Mouse (Mus musculus): ENCODE data around the gene Pam. TPM values are rescaled to one million over a fixed set of nuclear protein-coding genes. Genes with fewer than 3 reads are reported as not detected.
A peak's percentile ranks its signal among the peaks of the same experiment; 100 is the strongest.

The Pam gene
- polyA plus RNA-seq, 1 experiment from 2014 or later = 30.7 TPM

GRCm38 (mm10) chr1:97918495-97918894, 177.0 kb downstream of the Pam start:
- Histone ChIP-seq H3K4me3 (ENCODE audit: low read length) (no peak overlapping the region), H3K4me1 (ENCODE audit: control insufficient read depth, insufficient read depth, low read length) (peaks cover 3% of the 10 kb centered on the region; the same call in 1 of the 2 replicates), H3K4me2 (ENCODE audit: low read depth, low read length) (no peak overlapping the region), H3K27me3 (replicated peaks; ENCODE audit: control insufficient read depth, insufficient read depth, low read length) (no peaks in the 10 kb centered on the region), H3K9me3 (ENCODE audit: control insufficient read depth, low read length) (no peaks in the 10 kb centered on the region), H3K27ac (ENCODE audit: low read length) (no peak overlapping the region), H3K36me3 (ENCODE audit: control insufficient read depth, insufficient read depth, low read length) (no peaks in the 10 kb centered on the region), H3K9ac (ENCODE audit: low read depth, low read length) (no peak overlapping the region)
- 27% methylated on average over 8 of the region's 8 CpGs for whole genome bisulfite sequencing
- ATAC-seq = peak; percentile 86

DNA sequence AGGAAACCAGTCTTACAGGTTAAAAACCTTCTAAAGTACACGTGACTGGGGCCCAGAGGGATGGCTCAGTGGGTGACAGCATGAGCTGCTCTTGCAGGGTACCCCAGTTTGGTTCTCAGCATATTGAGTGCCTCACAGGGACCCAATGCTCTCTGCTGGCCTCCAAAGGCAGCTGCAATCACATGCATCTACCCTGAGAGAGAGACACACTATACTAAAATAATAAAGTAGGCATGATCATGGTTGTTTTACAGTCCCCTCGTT, 178.5 kb downstream of the Pam start:
- Histone ChIP-seq H3K9ac (ENCODE audit: low read depth, low read length) (no peak overlapping the region), H3K27me3 (replicated peaks; ENCODE audit: control insufficient read depth, insufficient read depth, low read length) (no peaks in the 10 kb centered on the region), H3K9me3 (ENCODE audit: control insufficient read depth, low read length) (no peaks in the 10 kb centered on the region), H3K4me3 (ENCODE audit: low read length) (no peak overlapping the region), H3K4me2 (ENCODE audit: low read depth, low read length) (no peak overlapping the region), H3K36me3 (ENCODE audit: control insufficient read depth, insufficient read depth, low read length) (no peaks in the 10 kb centered on the region), H3K27ac (ENCODE audit: low read length) (no peak overlapping the region), H3K4me1 (ENCODE audit: control insufficient read depth, insufficient read depth, low read length) (peaks cover 3% of the 10 kb centered on the region; the same call in 1 of the 2 replicates)
- 77% methylated on average over 2 of the region's 2 CpGs for WGBS
- no peak for ATAC-seq

DNA sequence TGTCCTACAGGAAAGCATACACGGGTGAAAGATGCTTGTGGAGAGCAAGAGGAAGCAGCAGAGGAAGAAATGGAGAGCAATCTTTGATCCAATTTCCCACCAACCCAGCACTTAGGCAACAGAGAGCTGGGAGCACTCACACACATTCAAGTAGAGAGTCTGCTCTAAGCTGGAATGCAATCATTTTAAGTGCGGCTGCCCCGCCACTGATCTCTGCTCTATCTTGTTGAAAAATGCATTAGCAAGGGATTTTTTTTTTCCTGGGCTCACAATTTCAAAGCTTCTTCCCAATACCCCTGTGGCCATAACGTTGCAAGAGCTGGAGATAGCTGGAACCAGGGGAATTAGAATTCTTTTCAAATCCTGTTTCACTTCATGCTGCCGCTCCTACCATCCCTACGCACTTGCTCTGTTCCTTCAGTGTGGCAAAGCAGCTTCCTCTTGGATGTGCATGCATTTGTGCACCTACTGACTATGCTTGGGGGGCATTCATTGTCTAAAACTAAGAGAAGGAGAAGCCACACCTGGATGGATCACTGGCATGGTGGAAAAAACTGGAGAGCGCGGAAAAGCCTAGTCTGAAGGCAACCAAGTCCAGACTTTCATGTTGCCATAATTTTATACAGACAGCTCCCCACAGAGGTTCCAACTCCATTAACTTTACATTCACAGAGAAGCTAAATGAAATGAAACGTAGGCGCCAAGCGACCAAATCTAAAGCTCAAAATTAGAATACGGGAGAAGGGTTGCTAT, 179.1 kb downstream of the Pam start:
- H3K4me1 ChIP-seq (ENCODE audit: control insufficient read depth, insufficient read depth, low read length) = peaks cover 3% of the 10 kb centered on the region; the same call in 1 of the 2 replicates
- no peaks in the 10 kb centered on the region for H3K36me3 ChIP-seq (ENCODE audit: control insufficient read depth, insufficient read depth, low read length)
- no peak overlapping the region for H3K9ac ChIP-seq (ENCODE audit: low read depth, low read length)
- no peak overlapping the region for H3K4me2 ChIP-seq (ENCODE audit: low read depth, low read length)
- H3K27me3 ChIP-seq (replicated peaks; ENCODE audit: control insufficient read depth, insufficient read depth, low read length) = no peaks in the 10 kb centered on the region
- H3K9me3 ChIP-seq (ENCODE audit: control insufficient read depth, low read length) = no peaks in the 10 kb centered on the region
- no peak overlapping the region for H3K4me3 ChIP-seq (ENCODE audit: low read length)
- 72% methylated on average over 12 of the region's 12 CpGs for WGBS
- no peak overlapping the region for H3K27ac ChIP-seq (ENCODE audit: low read length)
- no peak for ATAC-seq

DNA sequence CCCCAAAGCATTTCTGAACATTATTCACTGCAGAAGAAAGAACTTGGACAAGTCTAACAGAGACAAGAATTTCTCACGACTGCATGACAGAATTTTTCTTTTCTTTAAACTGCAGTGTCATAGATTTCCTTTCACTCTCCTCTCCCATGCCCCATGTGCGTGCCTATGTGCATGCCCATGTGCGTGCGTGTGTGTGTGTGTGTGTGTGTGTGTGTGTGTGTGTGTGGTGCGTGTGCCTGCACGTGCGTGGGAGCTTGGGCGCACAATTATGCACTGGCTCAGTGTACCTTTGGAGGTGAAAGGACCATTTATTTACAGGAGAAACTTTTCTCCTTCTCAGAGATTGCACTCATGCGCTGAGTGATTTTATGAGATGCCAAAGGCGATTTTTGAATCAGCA, 179.7 kb downstream of the Pam start:
- H3K9ac ChIP-seq (ENCODE audit: low read depth, low read length) = no peak overlapping the region
- no peak for ATAC-seq
- WGBS = 83% methylated on average over 10 of the region's 10 CpGs

DNA sequence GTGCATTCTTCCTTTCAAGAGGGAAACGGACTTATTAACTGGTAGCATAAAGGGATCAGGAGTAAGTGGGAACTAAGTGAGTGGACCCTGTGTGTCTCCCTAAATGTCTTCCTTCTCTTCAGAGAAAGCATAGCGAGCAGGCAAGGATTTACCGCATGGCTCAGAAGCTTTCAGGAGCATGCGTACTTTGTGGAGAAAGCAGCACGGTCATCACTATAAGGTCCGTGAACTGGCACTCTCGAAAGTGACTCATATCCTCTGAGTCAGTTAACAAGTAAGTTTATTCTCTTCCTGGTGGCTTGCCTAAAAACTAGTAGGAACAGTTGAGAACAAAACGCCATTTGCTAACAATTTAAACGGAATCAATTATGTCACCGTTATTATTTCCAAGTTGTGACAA, 184.6 kb downstream of the Pam start:
- Histone ChIP-seq H3K27me3 (replicated peaks; ENCODE audit: control insufficient read depth, insufficient read depth, low read length) (no peaks in the 10 kb centered on the region), H3K4me3 (ENCODE audit: low read length) (no peak overlapping the region), H3K4me1 (ENCODE audit: control insufficient read depth, insufficient read depth, low read length) (no peaks in the 10 kb centered on the region), H3K27ac (ENCODE audit: low read length) (no peak overlapping the region), H3K9me3 (ENCODE audit: control insufficient read depth, low read length) (no peaks in the 10 kb centered on the region), H3K4me2 (ENCODE audit: low read depth, low read length) (no peak overlapping the region), H3K9ac (ENCODE audit: low read depth, low read length) (no peak overlapping the region), H3K36me3 (ENCODE audit: control insufficient read depth, insufficient read depth, low read length) (no peaks in the 10 kb centered on the region)
- 78% methylated on average over 10 of the region's 10 CpGs for WGBS
- ATAC-seq = no peak

More for the DNA sequence above, 179.7 kb downstream of the Pam start:
- H3K9me3 ChIP-seq (ENCODE audit: control insufficient read depth, low read length) = no peaks in the 10 kb centered on the region
- peaks cover 3% of the 10 kb centered on the region; the same call in 1 of the 2 replicates for H3K4me1 ChIP-seq (ENCODE audit: control insufficient read depth, insufficient read depth, low read length)
- no peaks in the 10 kb centered on the region for H3K36me3 ChIP-seq (ENCODE audit: control insufficient read depth, insufficient read depth, low read length)
- H3K4me3 ChIP-seq (ENCODE audit: low read length) = no peak overlapping the region
- no peaks in the 10 kb centered on the region for H3K27me3 ChIP-seq (replicated peaks; ENCODE audit: control insufficient read depth, insufficient read depth, low read length)
- H3K27ac ChIP-seq (ENCODE audit: low read length) = no peak overlapping the region
- H3K4me2 ChIP-seq (ENCODE audit: low read depth, low read length) = no peak overlapping the region

GRCm38 (mm10) chr1:97909561-97909960, 185.9 kb downstream of the Pam start:
- Histone ChIP-seq H3K36me3 (ENCODE audit: control insufficient read depth, insufficient read depth, low read length) (no peaks in the 10 kb centered on the region), H3K4me3 (ENCODE audit: low read length) (no peak overlapping the region), H3K9me3 (ENCODE audit: control insufficient read depth, low read length) (no peaks in the 10 kb centered on the region), H3K27me3 (replicated peaks; ENCODE audit: control insufficient read depth, insufficient read depth, low read length) (no peaks in the 10 kb centered on the region), H3K4me1 (ENCODE audit: control insufficient read depth, insufficient read depth, low read length) (no peaks in the 10 kb centered on the region), H3K9ac (ENCODE audit: low read depth, low read length) (no peak overlapping the region), H3K4me2 (ENCODE audit: low read depth, low read length) (no peak overlapping the region), H3K27ac (ENCODE audit: low read length) (no peak overlapping the region)
- WGBS = 57% methylated on average over 5 of the region's 5 CpGs
- ATAC-seq = no peak

- no peak overlapping the region for H3K9ac ChIP-seq (ENCODE audit: low read depth, low read length)
- no peak overlapping the region for H3K4me2 ChIP-seq (ENCODE audit: low read depth, low read length)
- no peaks in the 10 kb centered on the region for H3K36me3 ChIP-seq (ENCODE audit: control insufficient read depth, insufficient read depth, low read length)
- H3K4me1 ChIP-seq (ENCODE audit: control insufficient read depth, insufficient read depth, low read length) = no peaks in the 10 kb centered on the region
- no peak overlapping the region for H3K4me3 ChIP-seq (ENCODE audit: low read length)
- no peak overlapping the region for H3K27ac ChIP-seq (ENCODE audit: low read length)
- ATAC-seq = no peak
- WGBS = 93% methylated on average over 4 of the region's 4 CpGs
- no peaks in the 10 kb centered on the region for H3K9me3 ChIP-seq (ENCODE audit: control insufficient read depth, low read length)
- 0 out of 2 replicates have a peak, but pooled peaks cover 2% of the 10 kb centered on the region for H3K27me3 ChIP-seq (replicated peaks; ENCODE audit: control insufficient read depth, insufficient read depth, low read length)
These were observed 186.7 kb downstream of the Pam start for GRCm38 (mm10) chr1:97908736-97909135.

DNA sequence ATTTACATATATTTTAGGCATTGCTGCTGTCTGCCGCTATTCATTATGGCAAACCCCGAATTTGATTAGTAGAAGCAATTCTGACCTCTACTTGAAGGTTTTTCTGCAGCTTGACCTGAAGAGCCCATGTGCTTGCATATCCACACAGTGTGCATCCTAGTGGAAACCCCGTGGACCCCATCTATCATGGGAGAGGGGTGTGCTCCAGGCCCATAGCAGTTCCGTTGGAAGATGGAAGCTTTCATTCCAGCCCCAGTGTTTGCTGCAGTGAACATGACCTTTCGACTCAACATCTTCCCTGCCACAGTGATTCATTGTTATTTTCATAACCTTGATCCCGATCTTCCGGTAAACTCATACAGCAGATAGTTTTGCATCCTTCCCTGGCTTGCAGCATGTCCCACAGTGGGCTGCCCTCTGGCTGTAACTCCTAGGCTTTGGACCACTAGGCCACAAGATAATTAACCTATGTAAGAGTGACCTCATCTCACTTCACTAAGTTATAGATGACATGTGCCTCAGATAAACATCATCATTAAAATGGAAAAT, 191.5 kb downstream of the Pam start:
- H3K9me3 ChIP-seq (ENCODE audit: control insufficient read depth, low read length) = no peaks in the 10 kb centered on the region
- no peak overlapping the region for H3K9ac ChIP-seq (ENCODE audit: low read depth, low read length)
- no peak for ATAC-seq
- H3K27me3 ChIP-seq (replicated peaks; ENCODE audit: control insufficient read depth, insufficient read depth, low read length) = 0 out of 2 replicates have a peak, but pooled peaks cover 2% of the 10 kb centered on the region
- no peak overlapping the region for H3K4me3 ChIP-seq (ENCODE audit: low read length)
- WGBS = 54% methylated on average over 7 of the region's 7 CpGs
- no peaks in the 10 kb centered on the region for H3K36me3 ChIP-seq (ENCODE audit: control insufficient read depth, insufficient read depth, low read length)
- no peaks in the 10 kb centered on the region for H3K4me1 ChIP-seq (ENCODE audit: control insufficient read depth, insufficient read depth, low read length)
- no peak overlapping the region for H3K27ac ChIP-seq (ENCODE audit: low read length)
- no peak overlapping the region for H3K4me2 ChIP-seq (ENCODE audit: low read depth, low read length)

DNA sequence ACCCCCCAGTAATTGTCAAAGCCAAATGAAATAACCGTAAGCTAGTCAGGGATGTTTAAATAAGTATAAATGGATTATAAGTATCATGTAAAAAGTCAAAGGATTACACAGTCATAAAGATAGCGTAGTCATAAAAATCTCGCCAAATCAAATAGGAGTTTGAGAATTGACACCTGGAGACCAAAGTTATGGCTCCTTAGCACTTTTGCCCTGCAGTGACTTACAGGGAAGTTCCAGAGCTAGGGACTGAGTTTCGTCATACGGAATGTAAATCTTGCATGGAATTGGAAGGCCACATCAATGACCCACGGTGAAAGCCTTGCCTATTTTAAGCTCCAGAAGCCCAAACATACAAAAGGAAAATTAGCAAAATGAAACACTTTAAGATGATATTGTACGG, 192.6 kb downstream of the Pam start:
- ATAC-seq = peak; percentile 59
- Histone ChIP-seq H3K9me3 (ENCODE audit: control insufficient read depth, low read length) (no peaks in the 10 kb centered on the region), H3K4me2 (ENCODE audit: low read depth, low read length) (no peak overlapping the region), H3K4me3 (ENCODE audit: low read length) (no peak overlapping the region), H3K9ac (ENCODE audit: low read depth, low read length) (no peak overlapping the region), H3K27me3 (replicated peaks; ENCODE audit: control insufficient read depth, insufficient read depth, low read length) (0 out of 2 replicates have a peak, but pooled peaks cover 2% of the 10 kb centered on the region), H3K36me3 (ENCODE audit: control insufficient read depth, insufficient read depth, low read length) (no peaks in the 10 kb centered on the region), H3K27ac (ENCODE audit: low read length) (no peak overlapping the region), H3K4me1 (ENCODE audit: control insufficient read depth, insufficient read depth, low read length) (no peaks in the 10 kb centered on the region)
- WGBS = 58% methylated on average over 7 of the region's 7 CpGs

All from intestine, embryonic 16.5 days (tissue).